Mouse (Mus musculus): Measurements from ENCODE around the gene Ssxb10. TPM values are rescaled to one million over a fixed set of nuclear protein-coding genes. Genes with fewer than 3 reads are reported as not detected.
A peak's percentile ranks its signal among the peaks of the same experiment; 100 is the strongest.
"Not testable (repeated sequence)": the region's sequence is repeated elsewhere in the genome, so short reads cannot be mapped to it uniquely, and the experiment has no call there.

Ssxb10 gene
- not detected in 2 replicates for polyA plus RNA-seq (2014; fragmentation: Nextera tagmentation; extraction: Ambion mirVana)

DNA sequence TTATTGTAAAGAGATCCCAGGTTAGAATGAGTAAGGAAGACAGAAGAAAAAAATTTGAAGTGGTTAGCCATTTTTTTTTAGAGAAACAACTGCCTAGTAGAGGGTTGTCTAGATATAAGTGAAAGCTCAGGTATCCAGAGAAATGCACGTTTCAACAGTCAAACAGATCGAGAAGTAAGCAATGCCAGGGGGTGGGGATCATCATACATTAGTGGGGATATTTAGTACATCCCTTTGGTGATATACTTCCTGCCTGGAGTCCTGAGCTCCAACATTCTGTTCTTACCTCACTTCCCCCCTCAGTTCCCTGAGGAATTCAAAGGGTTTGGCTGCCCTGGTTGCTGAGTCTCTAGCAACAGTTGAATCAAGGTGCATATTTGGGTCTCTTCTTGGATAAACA is at the start of gene Ssxb10:
Gene Ssxb10 (plus strand): TSS at position 301 of the 400 bp plus-strand sequence.
- H3K9me3 ChIP-seq (ENCODE audit: control insufficient read depth, low read length): no peaks in the 10 kb centered on the region; the same call in 1 of the 2 replicates
- H3K4me1 ChIP-seq (ENCODE audit: control insufficient read depth, insufficient read depth, low read length): no peaks in the 10 kb centered on the region
- H3K4me2 ChIP-seq (ENCODE audit: low read depth, severe bottlenecking): no peak within 1 kb of the TSS
- ATAC-seq (ENCODE audit: insufficient number of reproducible peaks, low FRiP score, low TSS enrichment, low read depth): no peak
- no peak within 1 kb of the TSS for H3K9ac ChIP-seq (ENCODE audit: low read length)
- H3K4me3 ChIP-seq (ENCODE audit: low read depth, low read length): no peak within 1 kb of the TSS
- H3K27ac ChIP-seq (replicated peaks; ENCODE audit: low read depth, low read length): no peak within 1 kb of the TSS
- no peaks in the 10 kb centered on the region for H3K27me3 ChIP-seq (ENCODE audit: control insufficient read depth, insufficient read depth, low read length)
- WGBS: 58% methylated on average over 2 of the region's 2 CpGs
- no peaks in the 10 kb centered on the region for H3K36me3 ChIP-seq (ENCODE audit: control insufficient read depth, insufficient read depth, low read length)
- no peak for DNase-seq (ENCODE audit: low spot score)

DNA sequence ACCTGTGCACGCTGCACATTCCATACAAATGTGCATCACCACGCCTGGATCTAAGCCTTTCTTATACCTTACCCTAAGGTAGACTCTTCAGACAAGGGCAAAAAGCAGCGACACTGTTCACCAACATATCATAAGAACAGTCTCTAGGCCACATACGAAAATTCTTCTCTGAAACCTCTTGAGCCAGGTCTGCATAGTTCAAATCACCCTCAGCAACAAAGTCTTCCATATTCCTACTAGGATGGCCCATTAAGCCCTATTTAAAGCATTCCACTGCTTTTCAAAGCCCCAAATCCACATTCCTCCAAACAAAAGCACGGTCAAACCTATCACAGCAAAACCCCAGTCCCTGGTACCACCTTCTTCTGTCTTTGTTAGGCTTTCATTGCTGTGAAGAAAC is 38.6 kb upstream of the Ssxb10 start:
- ATAC-seq (ENCODE audit: insufficient number of reproducible peaks, low FRiP score, low TSS enrichment, low read depth) (no peak), DNase-seq (ENCODE audit: low spot score) (no peak)
- Histone ChIP-seq H3K9me3 (ENCODE audit: control insufficient read depth, low read length) (no peaks in the 10 kb centered on the region), H3K4me2 (ENCODE audit: low read depth, severe bottlenecking) (no peak overlapping the region), H3K27ac (replicated peaks; ENCODE audit: low read depth, low read length) (no peak overlapping the region), H3K27me3 (ENCODE audit: control insufficient read depth, insufficient read depth, low read length) (no peaks in the 10 kb centered on the region), H3K36me3 (ENCODE audit: control insufficient read depth, insufficient read depth, low read length) (no peaks in the 10 kb centered on the region), H3K9ac (ENCODE audit: low read length) (no peak overlapping the region), H3K4me1 (ENCODE audit: control insufficient read depth, insufficient read depth, low read length) (no peaks in the 10 kb centered on the region), H3K4me3 (ENCODE audit: low read depth, low read length) (no peak overlapping the region)
- 77% methylated on average over 5 of the region's 5 CpGs for WGBS

DNA sequence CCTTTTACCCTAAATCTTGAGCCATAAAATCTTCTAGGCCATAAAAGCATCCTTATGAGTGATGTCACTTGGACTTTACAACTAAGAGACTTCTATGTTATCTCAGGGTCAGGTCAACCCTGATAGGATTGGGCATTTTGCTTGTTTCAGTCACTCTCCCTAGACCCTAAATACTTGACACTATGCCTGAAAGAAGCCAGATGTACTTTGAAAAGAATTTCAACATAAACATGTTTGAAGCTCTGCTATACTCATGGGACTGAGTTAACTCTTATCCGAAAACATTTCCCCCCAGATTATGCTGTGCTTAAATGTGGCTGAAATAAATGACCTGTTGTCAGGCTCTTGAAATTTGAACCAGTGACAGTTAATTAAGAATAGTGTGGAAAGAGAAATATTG is 17.9 kb upstream of the Ssxb10 start:
- H3K4me2 ChIP-seq (ENCODE audit: low read depth, severe bottlenecking): no peak overlapping the region
- no peak overlapping the region for H3K9ac ChIP-seq (ENCODE audit: low read length)
- no peak overlapping the region for H3K4me3 ChIP-seq (ENCODE audit: low read depth, low read length)
- no peaks in the 10 kb centered on the region for H3K4me1 ChIP-seq (ENCODE audit: control insufficient read depth, insufficient read depth, low read length)
- DNase-seq (ENCODE audit: low spot score): no peak
- H3K27me3 ChIP-seq (ENCODE audit: control insufficient read depth, insufficient read depth, low read length): no peaks in the 10 kb centered on the region
- WGBS: 35% methylated on average over 1 of the region's 1 CpGs
- no peak for ATAC-seq (ENCODE audit: insufficient number of reproducible peaks, low FRiP score, low TSS enrichment, low read depth)
- H3K9me3 ChIP-seq (ENCODE audit: control insufficient read depth, low read length): no peaks in the 10 kb centered on the region
- no peaks in the 10 kb centered on the region for H3K36me3 ChIP-seq (ENCODE audit: control insufficient read depth, insufficient read depth, low read length)
- no peak overlapping the region for H3K27ac ChIP-seq (replicated peaks; ENCODE audit: low read depth, low read length)

- WGBS: 9% methylated on average over 7 of the region's 7 CpGs
Measured at GRCm38 (mm10) chrX:8314905-8315304, 12.3 kb upstream of the Ssxb10 start.

DNA sequence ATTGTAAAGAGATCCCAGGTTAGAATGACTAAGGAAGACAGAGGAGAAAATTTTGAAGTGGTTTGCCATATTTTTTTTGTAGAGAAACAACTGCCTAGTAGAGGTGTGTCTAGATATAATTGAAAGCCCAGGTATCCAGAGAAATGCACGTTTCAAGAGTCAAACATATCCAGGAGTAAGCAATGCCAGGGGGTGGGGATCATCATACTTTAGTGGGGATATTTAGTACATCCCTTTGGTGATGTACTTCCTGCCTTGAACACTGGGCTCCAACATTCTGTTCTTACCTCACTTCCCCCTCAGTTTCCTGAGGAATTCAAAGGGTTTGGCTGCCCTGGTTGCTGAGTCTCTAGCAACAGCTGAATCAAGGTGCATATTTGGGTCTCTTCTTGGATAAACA is 39.5 kb downstream of the Ssxb10 start, which contains the start of gene Ssxb9:
Gene Ssxb9 (plus strand): TSS at position 301 of the 400 bp plus-strand sequence.
- not testable (repeated sequence) for ATAC-seq (ENCODE audit: insufficient number of reproducible peaks, low FRiP score, low TSS enrichment, low read depth); H3K4me1 ChIP-seq (ENCODE audit: control insufficient read depth, insufficient read depth, low read length); H3K9ac ChIP-seq (ENCODE audit: low read length); H3K27me3 ChIP-seq (ENCODE audit: control insufficient read depth, insufficient read depth, low read length); H3K4me3 ChIP-seq (ENCODE audit: low read depth, low read length); H3K4me2 ChIP-seq (ENCODE audit: low read depth, severe bottlenecking); H3K36me3 ChIP-seq (ENCODE audit: control insufficient read depth, insufficient read depth, low read length); H3K9me3 ChIP-seq (ENCODE audit: control insufficient read depth, low read length); DNase-seq (ENCODE audit: low spot score); H3K27ac ChIP-seq (replicated peaks; ENCODE audit: low read depth, low read length)
- 23% methylated on average over 1 of the region's 1 CpGs for WGBS

More at GRCm38 (mm10) chrX:8314905-8315304, 12.3 kb upstream of the Ssxb10 start:
- not testable (repeated sequence) for H3K9me3 ChIP-seq (ENCODE audit: control insufficient read depth, low read length); H3K4me3 ChIP-seq (ENCODE audit: low read depth, low read length); H3K27ac ChIP-seq (replicated peaks; ENCODE audit: low read depth, low read length); H3K4me2 ChIP-seq (ENCODE audit: low read depth, severe bottlenecking); H3K27me3 ChIP-seq (ENCODE audit: control insufficient read depth, insufficient read depth, low read length); H3K9ac ChIP-seq (ENCODE audit: low read length); H3K4me1 ChIP-seq (ENCODE audit: control insufficient read depth, insufficient read depth, low read length); H3K36me3 ChIP-seq (ENCODE audit: control insufficient read depth, insufficient read depth, low read length); ATAC-seq (ENCODE audit: insufficient number of reproducible peaks, low FRiP score, low TSS enrichment, low read depth)
- peak; percentile 56 for DNase-seq (ENCODE audit: low spot score)

Other genes starting within 250 kb of the Ssxb10 start
- gene Was, start 236.9 kb upstream of the Ssxb10 start, polyA plus RNA-seq (2014; fragmentation: Nextera tagmentation; extraction: Ambion mirVana): 0.27 and 0.44 TPM in 2 replicates
- 12.4 and 15.6 TPM in 2 replicates for gene Wdr13, start 194.5 kb upstream of the Ssxb10 start, polyA plus RNA-seq (2014; fragmentation: Nextera tagmentation; extraction: Ambion mirVana)
- gene Rbm3, start 181.5 kb upstream of the Ssxb10 start, polyA plus RNA-seq (2014; fragmentation: Nextera tagmentation; extraction: Ambion mirVana): 538 and 539 TPM in 2 replicates
- 15.4 and 15.5 TPM in 2 replicates for gene Tbc1d25, start 151.2 kb upstream of the Ssxb10 start, polyA plus RNA-seq (2014; fragmentation: Nextera tagmentation; extraction: Ambion mirVana)
- 24.1 and 25.5 TPM in 2 replicates for gene Ebp, start 133.9 kb upstream of the Ssxb10 start, polyA plus RNA-seq (2014; fragmentation: Nextera tagmentation; extraction: Ambion mirVana)
- 11.1 and 11.8 TPM in 2 replicates for gene Porcn, start 120.9 kb upstream of the Ssxb10 start, polyA plus RNA-seq (2014; fragmentation: Nextera tagmentation; extraction: Ambion mirVana)
- 51.2 and 53.6 TPM in 2 replicates for gene Ftsj1, start 75.0 kb upstream of the Ssxb10 start, polyA plus RNA-seq (2014; fragmentation: Nextera tagmentation; extraction: Ambion mirVana)
- gene Slc38a5, start 56.3 kb upstream of the Ssxb10 start, polyA plus RNA-seq (2014; fragmentation: Nextera tagmentation; extraction: Ambion mirVana): 3.3 and 4.2 TPM in 2 replicates
- not detected in 2 replicates for gene Ssxb9, start 39.6 kb downstream of the Ssxb10 start, polyA plus RNA-seq (2014; fragmentation: Nextera tagmentation; extraction: Ambion mirVana)
- not detected in 2 replicates for gene Ssxb1, start 85.9 kb downstream of the Ssxb10 start, polyA plus RNA-seq (2014; fragmentation: Nextera tagmentation; extraction: Ambion mirVana)
- gene Ssxb2, start 134.3 kb downstream of the Ssxb10 start, polyA plus RNA-seq (2014; fragmentation: Nextera tagmentation; extraction: Ambion mirVana): not detected in 2 replicates
- not detected in 2 replicates for gene Gm14459, start 197.5 kb downstream of the Ssxb10 start, polyA plus RNA-seq (2014; fragmentation: Nextera tagmentation; extraction: Ambion mirVana)
- gene Ssxb6, start 220.8 kb downstream of the Ssxb10 start, polyA plus RNA-seq (2014; fragmentation: Nextera tagmentation; extraction: Ambion mirVana): not detected in 2 replicates